Mouse (Mus musculus) forebrain, embryonic 10.5 days (tissue): ENCODE measurements at regions not wholly inside any gene's neighbourhood (a gene's known extent, or its start where the extent isn't known, plus 50 kb on each side); places are given as distances from the start of the nearest gene placed in this dataset.

ENCODE experiments used
- DNase-seq: peaks from one replicate; pipeline ENCODE4 v3.0.0-alpha.2; 2017; ENCODE audit warnings: low spot score; ENCODE audit errors: extremely low spot score
- H3K27ac ChIP-seq: fragments of 300-500 bp; sonication (generic); 2 replicates; pipeline ENCODE4 v1.5.1; 2016; ENCODE audit warnings: mild to moderate bottlenecking
- H3K27me3 ChIP-seq: fragments of 300-500 bp; sonication (generic); 2 replicates; pipeline ENCODE4 v1.6.1; 2016; ENCODE audit warnings: mild to moderate bottlenecking; ENCODE audit not compliant: poor library complexity, severe bottlenecking
- H3K36me3 ChIP-seq: fragments of 300-500 bp; sonication (generic); replicated peaks from 2 replicates; pipeline ENCODE4 v1.6.1; 2016; ENCODE audit warnings: mild to moderate bottlenecking, moderate library complexity
- H3K4me1 ChIP-seq: fragments of 300-500 bp; sonication (generic); 2 replicates; pipeline ENCODE4 v1.6.1; 2016
- H3K4me3 ChIP-seq: fragments of 300-500 bp; sonication (generic); 2 replicates; pipeline ENCODE4 v1.5.1; 2016; ENCODE audit warnings: mild to moderate bottlenecking, moderate library complexity
- H3K9me3 ChIP-seq: fragments of 300-500 bp; sonication (generic); 2 replicates; pipeline ENCODE4 v1.6.1; 2016; ENCODE audit warnings: mild to moderate bottlenecking, moderate library complexity
- WGBS: fragments of 180-500 bp; shearing (Covaris S2); methylation state at CpG from one replicate; pipeline ENCODE4 v1.1.7; 2016; 5-methylcytosine and 5-hydroxymethylcytosine counted together

DNA sequence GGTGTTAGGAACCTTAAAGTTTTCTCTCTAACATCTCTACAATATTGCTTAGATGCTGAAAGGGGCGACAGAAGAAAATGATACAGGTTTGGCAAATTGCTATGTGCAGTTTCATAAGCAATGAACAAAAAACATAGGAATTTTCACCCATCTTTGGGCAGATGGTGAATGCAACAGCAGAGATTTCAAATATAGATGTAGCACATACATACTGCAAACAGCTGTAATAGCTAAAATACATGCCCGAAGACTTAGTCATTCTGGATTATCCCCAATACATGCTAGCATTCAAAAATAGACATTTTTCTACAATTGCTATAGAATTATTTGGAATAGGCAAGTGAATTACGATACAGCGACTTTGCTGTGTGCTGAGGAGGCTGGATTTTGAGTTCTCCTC lies 544.1 kb downstream of the D3Ertd751e start:
- H3K27me3 ChIP-seq, result no peaks in the 10 kb centered on the region
- no peak for DNase-seq
- no peaks in the 10 kb centered on the region for H3K36me3 ChIP-seq
- WGBS, result 91% methylated on average over 4 of the region's 4 CpGs
- H3K4me3 ChIP-seq, result no peak overlapping the region
- no peaks in the 10 kb centered on the region for H3K4me1 ChIP-seq
- H3K27ac ChIP-seq, result no peak overlapping the region
- no peaks in the 10 kb centered on the region for H3K9me3 ChIP-seq

DNA sequence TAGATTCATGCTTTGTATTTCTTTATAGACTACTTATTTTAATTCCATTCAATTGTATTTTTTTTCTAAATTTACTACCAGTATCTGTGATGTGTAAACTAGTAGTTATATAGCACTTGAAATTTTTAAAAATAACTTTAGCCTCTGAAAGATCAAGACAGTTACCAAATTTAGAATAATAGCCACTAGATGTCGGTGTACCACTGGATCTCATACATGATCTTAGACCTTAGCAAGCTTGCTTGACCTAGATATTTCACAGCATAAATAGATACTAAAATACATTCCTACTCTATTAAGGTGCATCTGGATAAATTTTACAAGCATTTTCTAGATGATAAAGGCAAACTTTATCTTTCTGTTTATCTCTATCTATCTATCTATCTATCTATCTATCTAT lies 570.0 kb downstream of the D3Ertd751e start:
- no peak for DNase-seq
- Histone ChIP-seq H3K36me3 (no peaks in the 10 kb centered on the region), H3K4me1 (no peaks in the 10 kb centered on the region), H3K27ac (no peak overlapping the region), H3K4me3 (no peak overlapping the region), H3K9me3 (no peaks in the 10 kb centered on the region), H3K27me3 (no peaks in the 10 kb centered on the region)
- 93% methylated on average over 1 of the region's 1 CpGs for whole genome bisulfite sequencing

- H3K9me3 ChIP-seq, result no peaks in the 10 kb centered on the region
- no peaks in the 10 kb centered on the region for H3K27me3 ChIP-seq
- WGBS, result 23% methylated on average over 2 of the region's 2 CpGs
- H3K36me3 ChIP-seq, result no peaks in the 10 kb centered on the region
- no peak for DNase-seq
- H3K4me1 ChIP-seq, result peaks cover 8% of the 10 kb centered on the region
- H3K27ac ChIP-seq, result no peak overlapping the region
- no peak overlapping the region for H3K4me3 ChIP-seq
Observed at GRCm38 (mm10) chr3:42327708-42328107, 585.3 kb downstream of the D3Ertd751e start.

DNA sequence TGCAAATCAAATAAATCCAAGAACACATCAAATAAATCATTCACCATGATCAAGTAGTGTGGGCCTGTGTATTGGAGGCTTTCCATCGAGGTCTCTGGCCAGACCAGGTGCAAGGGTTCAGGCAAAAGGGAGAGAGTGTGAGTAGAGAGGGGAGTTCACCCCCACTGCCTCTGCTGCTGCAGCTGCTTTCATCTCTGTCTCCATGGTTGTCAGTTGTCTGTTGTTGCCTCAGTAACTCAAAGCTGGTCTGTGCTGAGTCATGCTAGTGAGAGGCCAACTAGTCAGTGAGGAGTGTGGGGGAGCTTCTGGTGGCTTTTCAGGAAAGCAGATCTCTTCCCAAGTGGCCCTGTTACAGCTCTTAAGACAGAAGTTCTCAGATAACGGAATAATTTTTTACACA lies 600.4 kb downstream of the D3Ertd751e start:
- Histone ChIP-seq H3K27ac (no peak overlapping the region), H3K4me1 (no peaks in the 10 kb centered on the region), H3K4me3 (no peak overlapping the region), H3K27me3 (no peaks in the 10 kb centered on the region), H3K9me3 (no peaks in the 10 kb centered on the region), H3K36me3 (no peaks in the 10 kb centered on the region)
- DNase-seq, result no peak
- 78% methylated on average over 2 of the region's 2 CpGs for WGBS

- no peak overlapping the region for H3K27ac ChIP-seq
- no peaks in the 10 kb centered on the region for H3K9me3 ChIP-seq
- no peak for DNase-seq
- WGBS, result 52% methylated on average over 1 of the region's 1 CpGs
- H3K4me3 ChIP-seq, result no peak overlapping the region
- no peaks in the 10 kb centered on the region for H3K4me1 ChIP-seq
- no peaks in the 10 kb centered on the region for H3K27me3 ChIP-seq
- H3K36me3 ChIP-seq, result no peaks in the 10 kb centered on the region
Observed at GRCm38 (mm10) chr3:42376785-42377184, 634.4 kb downstream of the D3Ertd751e start.

DNA sequence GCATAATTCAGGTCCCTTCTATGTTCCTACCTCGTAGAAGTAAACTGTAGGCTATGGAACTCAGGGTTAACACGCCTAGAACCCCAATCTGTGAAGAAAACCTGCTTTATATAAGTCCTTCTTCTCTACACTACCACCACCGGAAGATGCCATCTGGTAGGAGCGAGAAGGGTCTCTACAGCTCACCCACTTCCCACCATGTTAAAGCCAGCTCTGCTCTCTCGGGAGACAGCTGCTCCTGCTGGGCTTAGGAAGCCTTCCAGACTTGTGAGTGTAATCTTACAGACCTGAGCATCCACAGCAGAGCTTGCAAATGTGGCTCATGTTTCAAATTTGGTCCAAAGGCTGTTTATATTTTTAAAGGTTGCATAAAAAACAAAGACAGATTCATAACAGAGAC lies 639.7 kb downstream of the D3Ertd751e start:
- Histone ChIP-seq H3K9me3 (no peaks in the 10 kb centered on the region), H3K27me3 (no peaks in the 10 kb centered on the region), H3K4me3 (no peak overlapping the region), H3K4me1 (no peaks in the 10 kb centered on the region), H3K36me3 (no peaks in the 10 kb centered on the region), H3K27ac (no peak overlapping the region)
- DNase-seq, result no peak
- WGBS, result 90% methylated on average over 5 of the region's 5 CpGs

DNA sequence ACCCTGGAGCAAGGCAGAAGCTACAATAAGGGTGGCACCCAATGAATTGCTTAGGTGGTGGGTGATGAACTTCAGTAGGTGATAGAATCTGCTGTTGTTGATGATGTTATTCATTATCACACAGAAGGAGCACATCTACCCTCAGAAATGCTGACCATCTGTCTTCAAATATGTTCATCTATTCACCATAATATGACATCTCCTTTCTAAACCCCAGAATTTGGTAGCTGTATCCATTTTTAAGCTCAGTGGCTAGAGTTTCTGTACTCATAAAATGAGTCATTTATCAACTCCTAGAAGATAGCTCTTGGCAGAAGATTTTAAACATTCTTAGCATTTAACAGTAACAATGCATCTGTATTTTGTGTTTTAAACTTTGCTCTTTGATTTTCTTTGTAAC lies 660.3 kb downstream of the D3Ertd751e start:
- H3K27ac ChIP-seq, result no peak overlapping the region
- H3K27me3 ChIP-seq, result no peaks in the 10 kb centered on the region
- no peaks in the 10 kb centered on the region for H3K36me3 ChIP-seq
- no peak overlapping the region for H3K4me3 ChIP-seq
- H3K4me1 ChIP-seq, result no peaks in the 10 kb centered on the region
- no peak for DNase-seq
- H3K9me3 ChIP-seq, result no peaks in the 10 kb centered on the region

- H3K27me3 ChIP-seq, result no peaks in the 10 kb centered on the region
- no peaks in the 10 kb centered on the region for H3K9me3 ChIP-seq
- H3K27ac ChIP-seq, result no peak overlapping the region
- 90% methylated on average over 2 of the region's 2 CpGs for WGBS
- H3K4me1 ChIP-seq, result no peaks in the 10 kb centered on the region
- no peaks in the 10 kb centered on the region for H3K36me3 ChIP-seq
- H3K4me3 ChIP-seq, result no peak overlapping the region
- DNase-seq, result no peak
Observed at GRCm38 (mm10) chr3:42408958-42409633, 666.7 kb downstream of the D3Ertd751e start.

GRCm38 (mm10) chr3:42427363-42427762 lies 685.0 kb downstream of the D3Ertd751e start:
- Histone ChIP-seq H3K4me3 (no peak overlapping the region), H3K27me3 (no peaks in the 10 kb centered on the region), H3K9me3 (no peaks in the 10 kb centered on the region), H3K4me1 (no peaks in the 10 kb centered on the region), H3K36me3 (no peaks in the 10 kb centered on the region), H3K27ac (no peak overlapping the region)
- no peak for DNase-seq
- 93% methylated on average over 9 of the region's 9 CpGs for WGBS

DNA sequence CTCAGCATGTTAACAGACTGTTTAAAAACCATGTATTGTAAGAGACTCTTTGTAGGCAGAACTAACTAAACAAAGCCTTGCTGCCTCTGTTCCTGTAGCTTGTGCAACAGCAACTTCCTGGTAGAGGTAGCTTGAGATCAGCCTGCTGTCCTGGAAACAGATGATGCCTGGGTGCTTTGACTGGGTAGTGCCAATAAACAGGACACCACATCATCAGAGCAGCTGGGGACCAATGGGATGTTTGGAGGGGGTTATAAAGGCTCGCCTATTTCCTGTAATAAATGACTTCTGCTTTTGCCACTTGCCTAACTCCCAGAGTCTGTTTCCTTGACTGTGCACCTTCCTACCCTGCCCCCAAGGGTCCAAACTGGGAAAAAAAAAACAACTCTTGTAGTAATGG lies 707.2 kb downstream of the D3Ertd751e start:
- no peak overlapping the region for H3K27ac ChIP-seq
- no peaks in the 10 kb centered on the region for H3K9me3 ChIP-seq
- no peaks in the 10 kb centered on the region for H3K4me1 ChIP-seq
- no peaks in the 10 kb centered on the region for H3K27me3 ChIP-seq
- no peaks in the 10 kb centered on the region for H3K36me3 ChIP-seq
- DNase-seq, result no peak
- no peak overlapping the region for H3K4me3 ChIP-seq
- 90% methylated on average over 1 of the region's 1 CpGs for WGBS

DNA sequence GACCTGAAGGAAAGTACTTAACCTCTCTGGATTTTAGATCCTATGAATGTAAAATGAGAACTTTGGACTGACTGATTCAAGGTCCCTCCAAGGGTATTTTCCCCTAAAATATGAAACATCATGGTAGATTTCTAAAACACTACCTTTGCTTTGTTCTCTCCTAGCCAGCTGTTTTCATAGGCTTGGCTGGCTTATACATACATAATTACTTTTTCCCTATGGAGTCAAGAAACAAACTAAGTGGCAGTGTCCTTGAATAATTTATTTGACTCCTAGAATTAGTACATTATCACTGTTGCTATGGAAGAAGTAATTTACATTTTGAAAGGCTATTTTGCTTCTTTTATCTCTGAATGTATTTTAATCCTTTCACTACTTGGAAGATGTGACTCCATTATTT lies 721.9 kb downstream of the D3Ertd751e start:
- H3K9me3 ChIP-seq, result no peaks in the 10 kb centered on the region
- no peaks in the 10 kb centered on the region for H3K27me3 ChIP-seq
- no peak for DNase-seq
- H3K4me1 ChIP-seq, result no peaks in the 10 kb centered on the region
- H3K4me3 ChIP-seq, result no peak overlapping the region
- H3K36me3 ChIP-seq, result no peaks in the 10 kb centered on the region
- H3K27ac ChIP-seq, result no peak overlapping the region

GRCm38 (mm10) chr3:42467125-42467524 lies 724.7 kb downstream of the D3Ertd751e start:
- Histone ChIP-seq H3K9me3 (no peaks in the 10 kb centered on the region), H3K36me3 (no peaks in the 10 kb centered on the region), H3K27ac (no peak overlapping the region), H3K27me3 (no peaks in the 10 kb centered on the region), H3K4me1 (no peaks in the 10 kb centered on the region), H3K4me3 (no peak overlapping the region)
- DNase-seq, result no peak
- 87% methylated on average over 6 of the region's 6 CpGs for WGBS

DNA sequence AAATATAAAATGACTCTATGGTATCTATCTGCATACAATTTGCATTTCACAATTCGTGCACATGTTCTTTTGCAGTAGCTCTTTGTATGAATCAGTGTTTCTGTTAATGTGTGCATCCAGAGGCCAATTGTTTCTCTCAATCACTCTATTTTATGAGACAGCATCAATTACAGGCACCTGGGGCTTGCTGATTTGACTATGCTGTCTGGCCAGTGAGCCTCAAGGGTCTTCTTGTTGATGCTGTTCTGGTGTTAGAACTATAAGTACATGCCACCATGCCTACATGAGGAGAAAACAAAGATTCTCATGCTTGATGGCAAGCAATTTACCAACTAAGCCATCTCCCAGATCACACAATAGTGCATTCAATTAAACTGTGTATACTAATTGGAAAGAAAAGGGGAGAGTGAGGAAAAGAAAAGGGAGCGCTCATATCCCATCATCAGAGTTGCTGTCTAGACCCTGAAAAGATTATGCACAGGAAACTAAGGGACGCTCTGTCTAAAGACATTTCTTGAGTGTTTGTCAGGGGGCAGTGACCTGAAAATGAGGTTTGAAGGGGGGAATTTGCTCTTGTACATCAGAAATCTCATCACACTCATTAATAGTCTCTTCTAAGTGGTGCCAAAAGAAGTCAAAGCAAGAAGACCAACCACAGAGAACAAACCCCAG lies 772.6 kb downstream of the D3Ertd751e start:
- H3K36me3 ChIP-seq, result no peaks in the 10 kb centered on the region
- H3K4me1 ChIP-seq, result peaks cover 16% of the 10 kb centered on the region
- H3K27me3 ChIP-seq, result no peaks in the 10 kb centered on the region
- no peaks in the 10 kb centered on the region for H3K9me3 ChIP-seq
- H3K4me3 ChIP-seq, result no peak overlapping the region
- DNase-seq, result no peak
- no peak overlapping the region for H3K27ac ChIP-seq
- WGBS, result 67% methylated on average over 3 of the region's 3 CpGs

- no peak overlapping the region for H3K27ac ChIP-seq
- peaks cover 16% of the 10 kb centered on the region for H3K4me1 ChIP-seq
- no peak overlapping the region for H3K4me3 ChIP-seq
- DNase-seq, result no peak
- no peaks in the 10 kb centered on the region for H3K36me3 ChIP-seq
- WGBS, result 58% methylated on average over 2 of the region's 2 CpGs
- no peaks in the 10 kb centered on the region for H3K9me3 ChIP-seq
- H3K27me3 ChIP-seq, result no peaks in the 10 kb centered on the region
Observed at GRCm38 (mm10) chr3:42516286-42516685, 773.9 kb downstream of the D3Ertd751e start.
